Mouse (Mus musculus) mouse trophoblast stem cell (cell line): ENCODE measurements around the gene Cspg4.
"Not testable (repeated sequence)": the region's sequence is repeated elsewhere in the genome, so short reads cannot be mapped to it uniquely, and the experiment has no call there.

ENCODE experiments used
- in situ Hi-C, 2 experiments: fragments of 300-500 bp; cut with MseI, MboI; formaldehyde crosslinking; loops; 2 replicates in 1 of 2; 3 replicates in 1 of 2; pipeline ENCODE4 v1.15.1; 2025

The Cspg4 gene

DNA sequence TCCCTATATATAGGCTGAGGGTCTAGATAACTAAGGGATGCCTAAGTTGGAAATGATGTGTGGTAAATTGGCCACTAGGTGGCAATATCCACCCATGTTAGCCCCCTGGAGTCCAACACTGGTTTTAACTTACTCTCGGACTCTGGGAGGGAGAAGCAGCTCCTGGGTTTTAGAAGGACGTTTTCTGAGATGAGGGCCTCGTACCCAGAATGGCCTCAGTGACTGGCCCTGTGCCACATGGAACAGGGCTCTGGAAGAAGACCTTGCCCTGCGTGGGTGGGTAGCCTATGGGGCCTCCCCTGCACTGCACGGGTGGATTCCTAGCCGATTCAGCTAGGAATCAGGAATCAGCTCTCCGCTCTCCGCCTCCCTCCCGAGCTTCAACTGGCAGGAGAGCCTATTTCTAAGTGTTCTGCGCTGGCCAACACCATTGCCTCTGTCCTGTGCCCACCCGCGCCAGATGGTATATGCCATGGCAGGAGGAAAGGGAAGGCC, 26.7 kb downstream of the Cspg4 start:
- in situ Hi-C loops = loop anchor here in 1 of 2 experiments (5.0 kb wide), 1 partner anchor 41 kb away; no protein-coding TSS in a partner anchor

DNA sequence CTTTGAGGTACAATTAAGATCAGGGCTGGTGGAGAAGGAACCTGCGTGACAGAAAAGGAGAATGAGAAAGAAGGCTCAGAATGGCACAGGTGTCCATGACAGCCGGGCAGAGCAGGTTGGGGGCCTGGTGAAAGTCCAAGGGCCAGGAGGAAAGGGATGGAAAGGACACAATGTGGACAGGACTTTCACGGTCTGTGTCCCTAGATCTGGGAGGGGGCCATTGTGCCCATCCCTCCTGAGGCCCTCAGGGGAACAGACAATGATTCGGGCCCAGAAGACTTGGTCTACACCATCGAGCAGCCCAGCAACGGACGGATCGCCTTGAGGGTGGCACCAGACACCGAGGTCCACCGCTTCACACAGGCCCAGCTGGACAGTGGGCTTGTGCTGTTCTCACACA, 27.3 kb downstream of the Cspg4 start:
- in situ Hi-C loops = loop anchor here in 1 of 2 experiments (5.0 kb wide), 1 partner anchor 40 kb away; no protein-coding TSS in a partner anchor

DNA sequence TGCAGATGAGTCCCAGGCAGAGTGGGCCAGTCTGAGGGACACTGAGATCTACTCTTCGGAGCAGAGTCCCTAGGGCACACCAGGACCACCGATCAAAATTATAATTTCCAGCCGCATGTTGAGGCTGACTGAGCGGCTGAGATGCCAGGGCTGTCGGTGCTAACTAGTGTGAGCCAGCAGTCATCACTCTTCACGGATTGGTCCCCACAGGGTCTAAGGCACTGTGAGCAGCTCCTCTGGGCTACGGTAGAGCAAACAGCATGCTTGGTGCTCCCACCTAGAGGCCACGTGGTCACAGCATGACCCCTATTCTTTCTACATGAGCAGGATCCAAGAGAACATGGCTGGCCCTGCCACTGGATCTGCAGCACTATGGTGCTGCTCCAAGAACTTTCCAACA, 28.5 kb downstream of the Cspg4 start:
- in situ Hi-C loops = loop anchor here in 1 of 2 experiments (5.0 kb wide), 1 partner anchor 39 kb away; no protein-coding TSS in a partner anchor

DNA sequence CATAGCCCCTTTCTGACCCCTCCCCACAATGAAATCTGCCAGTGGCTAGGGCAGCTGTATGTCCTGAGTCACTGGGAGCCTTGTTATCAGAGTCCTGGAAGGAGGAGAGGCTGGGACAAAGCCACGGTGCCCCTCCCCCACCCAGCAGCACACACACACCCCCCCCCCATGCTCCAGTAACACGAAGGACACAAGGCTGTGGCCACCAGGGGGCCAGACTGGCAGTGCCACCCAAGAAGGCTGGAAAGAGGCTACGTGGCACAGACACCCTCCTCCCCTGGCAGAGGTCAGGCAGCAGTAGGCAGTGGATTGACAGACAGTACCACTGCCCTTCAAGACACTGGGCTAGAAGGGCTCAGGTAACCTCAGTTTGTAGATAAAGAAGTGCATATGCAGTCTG, 29.2 kb downstream of the Cspg4 start:
- in situ Hi-C loops = loop anchor here in 1 of 2 experiments (5.0 kb wide), 1 partner anchor 38 kb away; no protein-coding TSS in a partner anchor

DNA sequence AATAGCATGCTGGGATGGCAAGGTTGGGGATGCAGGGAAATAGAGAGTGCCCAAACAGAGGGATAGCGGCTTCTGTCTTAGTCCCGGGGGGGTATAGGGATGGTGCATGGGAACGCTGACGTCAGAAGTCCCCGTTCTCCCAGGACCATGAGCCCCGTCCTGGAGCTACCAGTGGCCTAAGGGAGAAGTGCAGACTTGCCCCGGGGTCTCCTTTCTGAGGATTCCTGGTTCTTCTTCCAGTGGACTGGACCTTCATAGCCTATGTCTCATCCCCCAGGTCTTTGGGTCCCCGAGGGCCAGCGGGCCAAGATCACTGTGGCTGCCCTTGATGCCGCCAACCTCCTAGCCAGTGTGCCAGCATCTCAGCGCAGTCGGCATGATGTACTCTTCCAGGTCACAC, 31.9 kb downstream of the Cspg4 start:
- in situ Hi-C loops = no loop called here

DNA sequence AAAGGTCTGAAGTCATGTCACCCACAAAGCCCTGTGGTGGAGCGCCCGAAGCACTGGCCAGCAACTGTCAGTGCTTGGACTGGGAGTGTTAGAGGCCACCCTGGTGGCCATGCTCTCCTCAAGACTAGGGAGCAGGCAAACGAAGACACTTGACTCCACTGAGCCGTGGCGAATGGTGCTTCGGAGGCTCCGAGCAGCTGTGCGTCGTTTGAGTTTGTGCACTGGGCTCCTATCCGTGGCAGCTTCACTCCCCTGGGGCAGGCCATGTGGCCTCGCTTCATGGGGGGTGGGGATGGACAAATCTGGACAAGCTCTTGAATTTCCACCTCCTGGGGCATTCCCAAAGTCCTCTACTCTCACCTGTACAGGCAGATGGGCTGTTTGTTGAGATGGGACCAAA, 34.6 kb downstream of the Cspg4 start:
- in situ Hi-C loops = no loop called here

DNA sequence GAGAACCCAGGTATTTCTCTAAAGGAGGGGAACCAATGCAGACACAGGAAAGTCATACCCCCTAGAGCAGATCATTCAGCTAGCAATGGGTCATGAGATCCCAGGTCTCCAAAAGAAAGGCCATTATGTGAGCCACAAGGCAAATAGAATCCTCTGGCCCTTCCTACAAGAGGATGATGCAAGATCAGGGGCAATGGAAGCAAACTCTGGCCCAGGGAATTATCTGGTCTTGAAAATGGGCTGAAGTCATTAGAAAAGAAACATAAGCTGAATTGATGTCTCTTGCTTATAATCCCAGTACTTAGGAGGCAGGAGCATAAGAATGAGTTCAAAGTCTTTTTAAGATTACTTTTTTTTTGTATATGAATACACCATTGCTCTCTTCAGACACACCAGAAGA, 35.2 kb downstream of the Cspg4 start:
- in situ Hi-C loops = no loop called here

DNA sequence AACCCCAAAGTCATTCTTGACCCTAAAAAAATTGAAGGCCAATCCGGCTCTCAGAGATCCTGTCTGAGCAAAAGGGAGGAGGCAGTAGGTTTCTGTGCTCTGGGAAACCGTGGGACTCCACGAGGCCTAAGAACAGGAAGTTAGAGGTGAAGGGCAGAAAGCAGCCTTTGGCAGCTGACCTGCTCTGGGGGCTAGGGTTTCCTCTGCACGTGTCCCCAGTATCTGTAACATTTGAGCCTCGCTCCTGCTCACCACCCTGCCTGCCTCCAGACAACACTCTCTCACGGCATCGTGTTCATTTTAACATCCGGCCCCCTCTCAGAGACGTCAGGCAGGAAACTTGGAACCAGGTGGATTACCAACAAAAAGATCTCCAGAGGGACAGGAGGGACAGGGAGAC, 35.7 kb downstream of the Cspg4 start:
- in situ Hi-C loops = no loop called here

DNA sequence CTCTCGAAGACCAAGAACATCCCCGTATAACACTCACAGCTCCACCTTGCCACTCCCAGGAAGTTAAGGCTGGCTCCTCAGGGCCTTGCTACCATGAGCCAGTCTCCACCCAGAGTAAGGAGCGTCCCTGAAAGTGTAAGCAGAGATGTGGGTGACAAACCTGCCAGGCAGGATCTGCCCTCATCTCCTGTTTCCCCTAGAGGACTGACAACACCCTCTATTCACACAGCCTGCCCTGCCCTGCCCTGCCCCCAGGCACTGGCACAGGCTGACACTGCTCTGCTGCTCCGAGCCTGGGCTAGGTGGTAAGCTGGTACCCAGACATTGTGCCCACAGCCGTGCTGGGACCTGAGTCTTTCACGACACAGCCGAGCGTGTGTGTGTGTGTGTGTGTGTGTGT, 36.4 kb downstream of the Cspg4 start:
- in situ Hi-C loops = no loop called here

DNA sequence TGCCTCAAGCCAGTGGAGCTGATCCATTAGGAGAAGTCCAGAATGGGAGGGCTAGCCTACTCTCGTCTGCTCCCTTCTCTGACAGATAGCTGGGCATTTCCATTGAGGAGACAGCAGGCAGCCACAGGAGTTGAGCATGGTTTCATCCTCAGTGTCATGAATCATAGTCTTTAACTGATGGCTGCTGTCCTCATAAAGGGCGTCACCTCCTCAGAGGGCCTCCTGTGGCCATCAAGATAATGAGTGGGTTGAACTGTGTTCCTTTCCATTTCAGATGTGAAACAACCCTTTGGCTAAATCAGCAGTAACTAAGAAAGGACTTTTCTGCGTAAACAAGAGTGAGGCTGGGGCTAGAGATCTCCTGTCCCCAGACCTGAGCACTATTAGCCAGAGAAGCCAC, 38.8 kb downstream of the Cspg4 start:
- in situ Hi-C loops = no loop called here

DNA sequence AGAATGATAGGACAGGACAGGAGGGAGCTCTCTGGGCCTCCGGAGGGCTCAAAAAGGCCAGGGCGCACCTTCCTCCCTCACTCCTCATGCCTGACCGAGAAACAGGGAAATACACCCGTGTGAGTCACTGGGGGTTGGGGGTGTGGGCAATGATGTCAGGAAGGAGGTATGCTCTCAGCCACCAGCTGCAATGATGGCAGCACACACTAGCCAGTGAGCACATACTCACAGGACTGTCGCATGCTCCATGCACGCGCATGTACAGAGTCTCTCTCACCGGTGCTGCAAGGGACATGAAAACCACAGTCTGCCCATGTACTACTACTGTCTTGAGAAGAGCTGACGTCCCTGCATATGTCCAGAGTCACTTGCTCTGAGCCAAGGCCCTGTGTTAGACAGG, 42.7 kb downstream of the Cspg4 start:
- in situ Hi-C loops = no loop called here

DNA sequence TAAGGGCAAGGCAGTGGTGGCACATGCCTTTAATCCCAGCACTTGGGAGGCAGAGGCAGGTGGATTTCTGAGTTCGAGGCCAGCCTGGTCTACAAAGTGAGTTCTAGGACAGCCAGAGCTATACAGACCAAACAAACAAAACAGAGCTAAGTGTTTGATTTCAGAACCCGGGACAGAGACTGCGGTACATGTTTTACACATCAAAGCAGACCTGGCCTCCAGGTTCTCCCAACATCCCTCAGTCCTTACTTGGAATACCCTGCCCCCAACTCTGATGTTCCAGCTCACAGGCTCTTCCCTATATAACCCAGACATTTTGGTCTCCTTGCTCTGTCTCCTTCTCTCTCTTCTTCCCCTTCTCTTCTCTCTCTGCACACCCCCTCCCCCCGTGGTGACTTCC, 45.2 kb downstream of the Cspg4 start:
- in situ Hi-C loops = not testable (repeated sequence)

DNA sequence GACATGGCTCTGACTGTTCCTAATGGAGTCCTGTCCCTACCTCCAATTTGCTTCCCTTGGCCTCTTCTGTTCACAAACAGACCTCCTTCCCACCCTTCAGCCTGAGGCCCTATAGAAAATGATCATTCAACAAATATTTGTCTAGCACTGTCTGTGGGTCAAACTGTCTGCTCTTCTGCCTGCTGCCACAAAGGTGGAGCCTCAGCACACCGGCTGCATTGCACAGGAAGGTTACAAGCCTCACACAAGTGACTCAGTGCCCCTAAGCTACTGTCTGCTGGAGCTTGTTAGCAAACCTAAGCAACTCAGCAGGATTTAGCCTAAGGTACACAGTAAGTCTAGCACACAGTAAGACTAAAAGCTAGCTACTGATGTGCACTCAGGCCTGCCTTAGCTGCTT, 46.2 kb downstream of the Cspg4 start:
- in situ Hi-C loops = no loop called here

DNA sequence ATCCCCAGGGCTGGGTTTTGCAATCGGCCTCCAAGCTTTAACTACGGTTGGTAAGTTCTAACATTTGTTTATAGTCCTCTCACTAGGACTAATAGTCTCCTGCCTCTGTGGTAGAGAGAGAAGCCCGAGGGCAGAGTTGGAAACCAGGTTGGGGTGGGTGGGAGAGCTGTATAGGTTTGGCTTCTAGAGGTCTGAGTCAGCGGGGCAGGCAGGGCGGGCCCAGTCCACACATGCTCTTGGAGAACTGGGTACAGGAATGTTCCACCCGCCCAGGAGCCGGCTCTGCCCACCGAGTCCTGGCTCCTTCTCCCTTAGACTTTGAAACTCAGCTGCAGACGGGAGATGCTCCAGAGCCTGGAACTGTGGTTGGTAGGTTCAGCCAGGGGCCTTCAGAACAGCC, 49.2 kb downstream of the Cspg4 start:
- in situ Hi-C loops = no loop called here

DNA sequence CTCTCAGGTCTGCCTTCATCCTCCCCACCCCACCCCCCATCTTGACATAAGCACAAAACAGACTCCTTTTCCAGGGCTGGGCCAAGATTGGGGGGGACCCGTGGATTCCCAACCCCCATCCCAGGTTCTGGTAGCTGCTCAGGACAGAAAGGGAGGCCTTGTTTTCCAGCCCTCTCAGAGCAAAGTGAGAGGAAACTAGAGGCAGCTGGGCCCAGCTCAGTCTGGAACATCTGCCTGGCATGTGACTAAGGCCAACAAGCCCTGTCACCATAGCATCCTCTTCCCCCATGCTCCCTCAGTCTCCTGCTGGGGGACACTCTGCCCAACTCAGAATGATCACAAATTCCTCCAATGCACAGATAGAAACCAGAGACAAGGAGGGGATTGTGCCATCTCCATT, 50.3 kb downstream of the Cspg4 start:
- in situ Hi-C loops = no loop called here

DNA sequence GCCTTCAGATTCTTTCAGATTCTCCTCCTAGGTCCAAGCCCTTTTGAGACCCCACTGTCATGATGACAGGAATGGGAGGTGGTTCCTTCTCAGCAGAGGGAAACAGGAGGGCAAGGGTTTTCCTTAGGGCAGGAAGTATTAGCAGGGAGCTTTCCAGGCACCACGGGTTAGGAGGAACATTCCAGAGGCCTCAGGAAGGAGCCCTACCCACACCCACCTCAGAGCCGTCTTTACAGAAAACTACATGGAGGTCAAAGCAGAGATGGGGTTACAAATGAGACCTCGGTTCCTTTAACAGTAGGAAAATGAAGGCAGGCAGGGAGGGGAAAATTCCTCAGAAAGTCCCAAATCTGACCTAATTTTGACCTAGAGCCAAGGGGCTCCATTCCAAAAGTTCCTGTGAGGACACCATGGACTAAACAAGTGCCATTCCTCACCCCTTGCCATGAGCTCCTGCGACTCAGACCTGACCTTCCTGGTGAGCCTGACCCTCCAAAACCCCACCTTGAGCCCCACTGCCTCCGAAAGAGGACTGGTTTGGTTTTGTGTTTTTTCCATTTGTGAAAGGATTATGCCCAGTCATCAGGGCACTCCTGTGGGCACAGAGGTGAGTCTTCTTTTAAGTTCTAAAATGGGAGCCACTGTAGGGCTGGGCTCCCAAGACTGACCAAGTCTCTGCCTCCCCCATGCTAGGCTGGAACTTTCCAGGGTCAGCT, 51.0 kb downstream of the Cspg4 start:
- in situ Hi-C loops = no loop called here

DNA sequence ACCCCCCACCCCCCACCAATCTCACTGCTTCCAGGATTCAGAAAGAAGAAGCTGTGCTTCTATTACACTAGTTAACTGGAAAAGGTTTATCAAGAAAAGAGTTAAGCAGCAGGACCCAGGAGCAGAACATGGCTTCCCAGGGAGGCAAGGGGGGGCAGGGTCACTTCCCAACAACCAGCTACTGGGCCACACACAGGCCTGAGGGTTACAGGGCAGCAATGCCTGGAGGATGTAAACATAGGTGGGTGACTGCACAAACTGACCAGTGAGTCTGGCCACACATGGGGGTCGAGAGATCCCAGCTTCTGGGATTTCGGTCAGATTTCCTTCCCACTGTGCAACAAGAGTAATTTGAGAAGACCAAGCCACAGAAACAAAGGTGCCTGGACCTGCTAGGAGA, 52.3 kb downstream of the Cspg4 start:
- in situ Hi-C loops = no loop called here

DNA sequence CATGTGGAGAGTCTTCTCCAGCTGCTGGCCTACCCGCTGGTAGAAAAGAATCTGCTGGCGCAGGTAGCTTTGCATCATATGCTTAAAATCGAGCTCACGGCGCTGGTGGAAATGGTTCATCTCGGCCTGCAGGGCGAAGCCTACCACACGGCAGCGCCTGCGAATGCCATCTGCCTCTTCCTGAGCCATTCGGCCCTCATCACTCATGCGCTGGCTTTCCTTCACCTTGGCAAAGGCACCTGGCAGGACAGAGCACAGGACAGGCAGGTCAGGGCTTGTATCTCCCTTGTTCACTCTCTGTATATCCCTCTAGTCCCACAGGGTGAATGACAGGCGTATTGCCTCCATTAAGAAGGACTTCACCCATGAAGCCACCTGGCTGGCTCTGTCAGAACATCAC, 53.6 kb downstream of the Cspg4 start:
- in situ Hi-C loops = no loop called here

DNA sequence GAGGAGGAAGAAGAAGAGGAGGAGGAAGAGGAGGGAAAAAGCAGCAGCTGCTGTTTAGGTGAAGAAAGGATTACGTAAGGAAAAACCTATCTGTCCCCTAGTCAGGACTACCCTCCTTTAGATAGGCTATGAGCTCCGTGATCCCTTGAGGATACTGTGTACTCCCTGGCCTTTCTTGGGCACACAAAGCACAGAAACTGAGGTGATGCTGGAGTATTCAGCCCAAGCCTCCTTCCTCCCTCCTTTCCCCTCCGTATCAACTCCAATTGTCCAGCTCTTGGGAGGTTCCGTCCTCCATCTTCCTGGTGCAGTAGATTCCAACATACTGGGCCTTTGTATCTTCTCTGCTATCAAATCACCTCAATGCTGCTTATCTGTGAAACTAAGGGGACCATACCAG, 57.9 kb downstream of the Cspg4 start:
- in situ Hi-C loops = no loop called here

DNA sequence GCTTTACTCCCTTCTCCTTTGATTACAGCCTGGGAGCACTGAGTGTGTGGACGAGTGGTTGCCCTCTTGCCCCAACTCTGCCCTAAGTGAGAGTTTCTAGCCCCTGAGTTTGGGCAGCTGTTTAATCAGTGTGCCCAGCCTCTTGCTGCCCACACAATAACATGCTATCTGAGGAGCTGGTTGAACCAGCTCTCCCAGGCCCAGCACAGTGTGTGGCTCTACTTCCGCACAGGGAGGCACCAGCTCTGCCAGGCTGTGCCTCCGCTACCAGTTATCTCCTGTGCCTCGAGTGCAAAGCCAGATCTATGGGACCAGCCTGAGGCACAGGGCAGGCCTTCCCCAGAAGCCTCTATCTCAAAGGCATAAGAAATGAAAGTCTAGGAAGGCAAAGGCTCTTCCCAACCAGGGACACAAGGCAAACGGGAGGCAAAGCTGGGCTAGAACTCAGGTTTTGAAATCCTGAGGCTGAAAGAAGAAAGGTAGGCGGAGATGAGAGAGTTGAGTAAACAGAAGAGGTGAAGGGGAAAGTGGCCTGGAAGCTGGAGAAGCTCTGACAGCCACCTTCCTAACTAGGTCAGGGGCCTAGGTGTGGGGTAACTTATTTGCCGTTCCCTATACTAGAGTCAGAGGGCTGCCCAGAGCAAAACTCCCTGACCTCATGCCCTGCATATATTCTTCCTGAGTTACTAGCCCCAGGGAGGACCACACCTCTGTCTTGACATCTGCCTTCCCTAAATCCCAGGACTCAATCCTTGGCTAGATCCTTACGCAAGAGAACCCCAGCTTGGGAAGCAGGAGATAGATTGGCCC, 59.2 kb downstream of the Cspg4 start:
- in situ Hi-C loops = no loop called here

DNA sequence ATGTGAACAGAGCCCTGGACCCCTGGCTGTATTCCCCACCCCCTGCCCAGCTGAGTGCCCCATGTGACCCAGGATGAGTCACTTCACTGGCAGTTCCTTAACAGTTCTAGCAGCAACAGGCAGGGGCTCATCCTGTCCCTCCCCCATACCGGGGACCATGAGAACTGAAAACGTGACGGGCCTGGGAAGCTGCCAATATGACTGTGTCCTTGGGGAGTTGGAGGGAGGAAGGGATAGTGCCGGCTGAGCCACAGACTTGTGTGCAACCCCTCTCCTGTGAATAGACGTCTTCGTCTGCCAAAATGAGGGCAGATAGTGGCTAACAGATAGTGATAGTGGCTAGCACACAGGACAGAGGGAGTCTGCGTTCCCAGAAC, 59.8 kb downstream of the Cspg4 start:
- in situ Hi-C loops = no loop called here

DNA sequence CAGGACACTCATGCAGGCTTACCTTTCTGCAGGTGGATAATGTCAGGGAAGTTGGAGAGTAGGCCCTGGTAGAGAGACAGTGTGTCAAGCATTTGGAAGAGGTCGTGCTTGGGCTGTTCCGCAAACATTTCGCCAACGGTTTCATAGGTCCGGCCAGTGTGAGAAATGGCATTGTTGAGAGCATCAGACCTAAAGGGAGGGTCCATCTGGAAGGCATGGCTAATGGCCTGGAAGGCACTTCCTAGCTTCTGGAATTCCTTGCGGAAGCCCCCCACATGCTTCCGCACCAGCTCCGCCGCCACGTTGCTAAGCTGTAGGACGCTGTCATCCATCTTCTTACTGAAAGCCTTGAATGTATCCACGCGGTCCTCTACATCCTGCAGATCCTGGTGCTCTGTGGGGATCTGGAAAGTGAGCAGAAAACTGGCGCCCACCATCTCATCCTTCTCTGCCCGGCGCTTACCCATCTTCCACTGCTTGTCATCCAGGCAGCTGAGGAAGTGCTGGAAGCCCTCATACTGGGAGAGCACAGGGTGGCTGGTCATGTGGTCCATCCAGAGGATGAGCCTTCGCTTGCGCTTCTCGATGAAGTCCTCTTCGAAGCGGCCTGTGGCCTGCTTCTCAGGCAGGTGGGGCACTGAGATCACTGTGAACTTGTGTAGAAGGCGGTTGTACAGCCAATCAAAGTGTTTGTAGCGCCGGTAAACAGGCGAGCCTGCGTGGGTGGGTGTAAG, 60.6 kb downstream of the Cspg4 start:
- in situ Hi-C loops = no loop called here
